Mouse (Mus musculus) hindbrain, embryonic 16.5 days (tissue): ENCODE data around the gene Traf3. TPM values are rescaled to one million over a fixed set of nuclear protein-coding genes. Genes with fewer than 3 reads are reported as not detected.

ENCODE experiments used
- ATAC-seq: fragments of 200-750 bp; cut with Nextera tagmentation; 2 replicates; pipeline ENCODE4 v1.8.0; 2017; ENCODE audit warnings: moderate TSS enrichment, moderate library complexity
- H3K27ac ChIP-seq: fragments of 300-500 bp; sonication (generic); 2 replicates; pipeline ENCODE4 v1.5.1; 2014; ENCODE audit warnings: low read depth, mild to moderate bottlenecking, control low read depth, low read length, moderate library complexity
- H3K27me3 ChIP-seq: fragments of 300-500 bp; sonication (generic); replicated peaks from 2 replicates; pipeline ENCODE4 v1.6.1; 2014; ENCODE audit warnings: low read length; ENCODE audit not compliant: control insufficient read depth, insufficient read depth
- H3K36me3 ChIP-seq: fragments of 300-500 bp; sonication (generic); 2 replicates; pipeline ENCODE4 v1.6.1; 2014; ENCODE audit warnings: mild to moderate bottlenecking, low read length, moderate library complexity, mixed read lengths; ENCODE audit not compliant: control insufficient read depth, insufficient read depth
- H3K4me1 ChIP-seq: fragments of 300-500 bp; sonication (generic); 2 replicates; pipeline ENCODE4 v1.6.1; 2014; ENCODE audit warnings: low read depth, low read length; ENCODE audit not compliant: control insufficient read depth, insufficient read depth
- H3K4me2 ChIP-seq: fragments of 300-500 bp; sonication (generic); 2 replicates; pipeline ENCODE4 v1.6.1; 2014; ENCODE audit warnings: mild to moderate bottlenecking, low read length, control low read depth, moderate library complexity
- H3K4me3 ChIP-seq: fragments of 300-500 bp; sonication (generic); 2 replicates; pipeline ENCODE4 v1.5.1; 2014; ENCODE audit warnings: mild to moderate bottlenecking, low read length, control low read depth, moderate library complexity
- H3K9ac ChIP-seq: fragments of 300-500 bp; sonication (generic); 2 replicates; pipeline ENCODE4 v1.6.1; 2014; ENCODE audit warnings: low read depth, mild to moderate bottlenecking, control low read depth, low read length, moderate library complexity
- H3K9me3 ChIP-seq: fragments of 300-500 bp; sonication (generic); 2 replicates; pipeline ENCODE4 v1.6.1; 2014; ENCODE audit warnings: mild to moderate bottlenecking, low read length, moderate library complexity; ENCODE audit not compliant: control insufficient read depth
- WGBS: fragments of 180-500 bp; shearing (Covaris S2); extraction: QIAGEN DNeasy Blood & Tissue Kit; methylation state at CpG from one replicate; pipeline ENCODE4 v1.1.7; 2014; 5-methylcytosine and 5-hydroxymethylcytosine counted together
- polyA plus RNA-seq: library from polyadenylated mRNA; unstranded; fragments of >200 nt; fragmentation: Nextera tagmentation; extraction: Ambion mirVana; gene quantifications from 2 replicates; pipeline ENCODE4 v1.2.1, GENCODE M21; 2015

The Traf3 gene
- polyA plus RNA-seq, 1 experiment from 2014 or later: 15.9 TPM

DNA sequence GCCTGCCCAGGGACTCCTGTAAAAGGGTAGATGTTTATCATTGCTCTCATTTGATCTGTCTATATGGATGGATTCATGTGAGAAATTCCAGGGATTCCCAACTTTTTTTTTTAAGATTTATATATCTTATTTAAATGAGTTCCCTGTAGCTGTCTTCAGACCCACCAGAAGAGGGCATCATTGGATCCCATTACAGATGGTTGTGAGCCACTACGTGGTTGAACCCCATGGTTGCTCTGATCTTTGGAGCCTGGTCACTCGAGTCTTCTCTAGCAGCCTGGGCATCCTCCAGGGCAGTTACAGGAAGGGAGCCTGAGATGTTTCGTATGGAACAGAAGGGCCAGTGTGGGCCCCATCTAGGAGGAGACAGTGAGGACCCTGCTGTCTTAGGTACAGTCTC lies 82.9 kb downstream of the Traf3 start:
- Histone ChIP-seq H3K27me3 (no peaks in the 10 kb centered on the region), H3K27ac (no peak overlapping the region), H3K36me3 (peaks cover 2% of the 10 kb centered on the region; the same call in 1 of the 2 replicates), H3K9me3 (no peaks in the 10 kb centered on the region), H3K4me1 (no peaks in the 10 kb centered on the region), H3K4me3 (no peak overlapping the region), H3K4me2 (no peak overlapping the region), H3K9ac (no peak overlapping the region)
- no peak for ATAC-seq
- WGBS: 74% methylated on average over 3 of the region's 3 CpGs

DNA sequence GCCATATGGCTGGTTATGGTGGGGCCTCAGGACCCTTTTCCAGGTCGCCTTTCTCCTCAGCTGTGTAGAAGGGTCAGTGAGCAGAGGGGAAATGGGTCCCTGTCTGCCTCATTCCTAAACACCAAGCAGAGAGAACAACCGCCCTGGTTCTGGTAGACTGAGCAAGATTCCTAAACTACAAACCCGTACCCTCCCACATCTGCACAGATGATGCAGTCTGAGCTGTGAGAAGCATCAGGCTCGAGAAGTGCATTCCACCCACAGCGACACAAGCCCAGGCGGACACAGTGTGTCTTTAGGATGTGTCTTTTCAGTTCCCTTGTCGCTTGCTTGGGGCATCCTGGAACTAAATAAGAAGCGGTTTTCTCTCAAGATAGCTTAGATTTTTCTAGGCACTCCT lies 83.9 kb downstream of the Traf3 start:
- Histone ChIP-seq H3K9me3 (no peaks in the 10 kb centered on the region), H3K4me3 (no peak overlapping the region), H3K9ac (no peak overlapping the region), H3K27me3 (no peaks in the 10 kb centered on the region), H3K36me3 (no peaks in the 10 kb centered on the region; the same call in 1 of the 2 replicates), H3K27ac (no peak overlapping the region), H3K4me1 (no peaks in the 10 kb centered on the region), H3K4me2 (no peak overlapping the region)
- no peak for ATAC-seq
- WGBS: 86% methylated on average over 8 of the region's 8 CpGs

DNA sequence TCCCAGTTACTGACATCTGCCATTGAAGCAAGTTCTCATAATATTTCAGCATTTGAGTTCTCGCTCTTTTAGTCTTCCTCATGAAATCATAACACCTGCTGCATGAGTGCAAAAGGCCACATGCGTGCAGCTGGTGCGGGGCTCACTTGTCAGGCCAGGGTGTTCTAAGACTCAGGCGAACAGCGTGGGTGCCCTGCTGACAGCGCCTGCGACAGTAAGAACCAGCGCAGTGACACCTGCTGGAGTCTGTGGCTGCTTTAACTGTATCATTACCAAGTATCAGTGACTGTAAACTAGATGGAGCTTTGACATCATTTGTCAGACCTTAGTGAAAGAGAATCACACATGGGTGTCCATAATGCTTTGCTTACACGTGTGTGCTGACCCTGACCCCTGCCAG lies 85.1 kb downstream of the Traf3 start:
- Histone ChIP-seq H3K4me3 (no peak overlapping the region), H3K27me3 (no peaks in the 10 kb centered on the region), H3K4me2 (no peak overlapping the region), H3K9ac (no peak overlapping the region), H3K4me1 (no peaks in the 10 kb centered on the region), H3K27ac (no peak overlapping the region), H3K9me3 (no peaks in the 10 kb centered on the region), H3K36me3 (peaks cover 5% of the 10 kb centered on the region; the same call in 1 of the 2 replicates)
- WGBS: 57% methylated on average over 9 of the region's 9 CpGs
- no peak for ATAC-seq

DNA sequence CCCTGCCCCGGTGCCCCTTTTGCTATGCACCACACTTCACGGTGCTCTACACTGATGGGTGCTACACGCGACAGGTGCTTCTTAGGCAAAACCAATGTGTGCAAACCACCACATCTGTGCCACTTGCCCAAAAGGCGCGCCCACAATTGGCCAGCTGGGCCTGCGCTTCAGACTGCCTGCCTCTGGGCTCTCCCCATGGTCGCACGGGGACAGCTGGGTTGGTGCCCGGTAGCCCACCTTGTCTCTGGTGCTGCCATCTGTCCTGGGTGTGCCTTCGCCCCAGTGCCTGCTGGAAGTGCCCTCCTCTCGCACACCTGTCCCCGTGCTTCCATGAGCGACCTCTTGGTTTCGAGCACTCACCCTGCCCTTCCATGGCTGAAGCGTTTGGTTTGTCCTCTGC lies 97.5 kb downstream of the Traf3 start:
- Histone ChIP-seq H3K9ac (no peak overlapping the region), H3K4me2 (no peak overlapping the region), H3K36me3 (peaks cover 11% of the 10 kb centered on the region), H3K4me3 (no peak overlapping the region), H3K4me1 (no peaks in the 10 kb centered on the region), H3K9me3 (no peaks in the 10 kb centered on the region), H3K27ac (no peak overlapping the region), H3K27me3 (no peaks in the 10 kb centered on the region)
- no peak for ATAC-seq
- WGBS: 94% methylated on average over 16 of the region's 16 CpGs

DNA sequence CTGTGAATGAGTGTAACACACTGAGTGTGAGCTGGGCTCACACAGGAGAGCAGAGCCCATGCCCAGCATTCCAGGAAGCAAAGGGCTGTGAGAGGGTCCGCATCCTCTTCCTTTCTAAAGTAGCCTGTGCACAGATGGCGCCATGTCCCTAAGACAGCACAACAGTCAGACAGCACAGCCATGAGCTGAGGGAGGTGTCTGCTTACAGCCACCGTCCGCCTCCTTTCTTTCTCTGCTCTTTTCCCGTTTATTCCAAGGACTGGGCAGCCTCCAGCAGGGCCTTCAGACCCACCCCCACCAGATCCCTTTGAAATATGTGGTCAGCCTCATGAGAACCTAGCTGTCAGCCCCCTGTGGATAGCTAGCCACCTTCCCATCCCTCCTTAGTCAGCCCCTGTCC lies 99.0 kb downstream of the Traf3 start:
- H3K9me3 ChIP-seq: no peaks in the 10 kb centered on the region
- peaks cover 11% of the 10 kb centered on the region for H3K36me3 ChIP-seq
- H3K4me2 ChIP-seq: no peak overlapping the region
- no peaks in the 10 kb centered on the region for H3K4me1 ChIP-seq
- H3K27me3 ChIP-seq: peaks cover 10% of the 10 kb centered on the region
- H3K27ac ChIP-seq: no peak overlapping the region
- H3K4me3 ChIP-seq: no peak overlapping the region
- no peak for ATAC-seq
- no peak overlapping the region for H3K9ac ChIP-seq
- 75% methylated on average over 5 of the region's 5 CpGs for WGBS

DNA sequence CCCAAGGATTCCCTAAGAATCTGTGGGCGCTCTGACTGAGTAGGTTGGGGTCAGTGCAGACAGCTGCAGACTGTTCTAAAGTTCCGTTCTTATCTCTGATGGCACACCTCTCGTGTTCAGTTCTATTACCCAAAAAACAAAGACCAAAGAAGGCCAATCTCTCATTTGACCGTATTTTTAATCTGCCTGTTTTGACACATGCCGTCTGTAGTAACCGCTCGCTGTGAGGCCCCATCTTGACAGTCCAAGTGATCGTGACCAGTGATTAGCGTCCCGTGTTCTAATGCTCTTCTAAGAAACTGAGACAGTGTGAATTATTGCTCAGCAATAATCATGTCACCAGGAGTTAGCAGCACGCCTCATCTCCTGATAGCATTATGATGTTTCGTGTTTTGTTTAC lies 100.4 kb downstream of the Traf3 start:
- Histone ChIP-seq H3K4me1 (no peaks in the 10 kb centered on the region; the same call in 1 of the 2 replicates), H3K36me3 (peaks cover 11% of the 10 kb centered on the region), H3K9me3 (no peaks in the 10 kb centered on the region), H3K27ac (no peak overlapping the region), H3K4me3 (no peak overlapping the region), H3K27me3 (peaks cover 22% of the 10 kb centered on the region), H3K4me2 (no peak overlapping the region), H3K9ac (no peak overlapping the region)
- 84% methylated on average over 12 of the region's 12 CpGs for WGBS
- no peak for ATAC-seq

DNA sequence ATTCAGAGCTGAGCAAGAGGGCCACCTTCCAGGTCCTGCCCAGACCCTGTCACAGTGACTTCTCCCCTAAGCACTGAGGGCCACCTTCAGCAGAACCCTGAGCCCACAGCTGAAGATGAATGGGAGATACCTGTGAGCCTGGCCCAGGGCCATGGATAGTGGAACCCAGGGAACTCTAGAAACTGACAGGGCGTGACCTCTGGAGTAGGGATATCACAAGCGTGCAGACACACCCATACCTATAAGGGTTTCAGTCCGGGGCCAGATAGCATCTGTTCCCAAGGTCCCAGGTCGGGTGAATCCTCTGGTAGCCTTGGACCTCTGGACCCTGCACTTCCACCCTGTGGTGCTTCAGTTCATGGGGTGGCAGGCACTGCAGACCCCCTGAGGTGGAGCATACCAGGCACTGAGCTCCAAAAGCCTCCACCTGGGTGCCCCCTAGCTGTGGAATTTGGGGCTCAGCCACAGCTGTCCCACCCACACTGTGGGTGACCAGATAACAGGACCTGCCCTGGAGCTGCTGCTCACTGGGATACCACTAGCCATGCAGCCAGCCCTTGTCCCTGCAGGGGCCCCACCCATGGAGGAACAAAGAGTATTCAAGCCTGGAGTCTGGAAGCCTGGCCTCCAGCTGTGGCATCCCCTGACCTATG lies 101.6 kb downstream of the Traf3 start:
- peaks cover 5% of the 10 kb centered on the region for H3K36me3 ChIP-seq
- H3K4me3 ChIP-seq: no peak overlapping the region
- no peak overlapping the region for H3K4me2 ChIP-seq
- WGBS: 76% methylated on average over 4 of the region's 4 CpGs
- no peak overlapping the region for H3K27ac ChIP-seq
- no peaks in the 10 kb centered on the region; the same call in 1 of the 2 replicates for H3K4me1 ChIP-seq
- H3K9me3 ChIP-seq: no peaks in the 10 kb centered on the region
- peaks cover 33% of the 10 kb centered on the region for H3K27me3 ChIP-seq
- H3K9ac ChIP-seq: no peak overlapping the region
- ATAC-seq: no peak

DNA sequence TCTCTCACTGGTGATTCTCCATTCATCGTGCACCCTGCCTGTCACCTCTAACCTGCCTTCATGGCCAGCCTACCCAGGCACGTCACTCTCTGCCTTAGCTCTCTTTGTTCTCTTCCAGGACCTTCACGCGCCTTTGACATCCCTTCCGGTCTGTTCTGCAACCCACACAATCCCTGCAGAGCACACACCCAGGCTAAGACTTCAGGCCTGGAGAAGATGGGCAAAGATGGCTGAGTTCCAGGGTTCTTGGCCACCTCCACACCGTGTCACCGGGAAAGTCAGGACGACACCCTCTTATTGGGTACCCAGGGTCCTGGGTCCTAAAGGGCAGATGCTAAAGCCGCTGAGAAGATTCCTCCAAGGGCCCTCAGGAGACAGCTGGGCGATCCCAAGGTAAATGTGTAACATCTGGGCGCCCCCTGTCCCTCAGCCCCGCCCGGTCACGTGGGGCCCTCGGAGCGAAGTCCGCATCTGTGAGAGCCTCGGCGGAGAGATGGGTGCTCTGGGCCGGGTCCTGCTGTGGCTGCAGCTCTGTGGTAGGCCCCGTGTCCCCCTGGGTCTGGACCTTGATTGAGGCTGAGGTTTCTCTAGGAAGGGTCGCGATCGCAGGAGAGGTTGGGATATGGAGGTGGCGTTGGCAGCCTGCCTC lies 104.6 kb downstream of the Traf3 start, which contains the start of gene Amn:
Gene Amn, plus strand, starts transcription at position 467 of the 649 bp plus-strand sequence.
- ATAC-seq: no peak
- peaks cover 53% of the 10 kb centered on the region for H3K27me3 ChIP-seq
- H3K9me3 ChIP-seq: no peaks in the 10 kb centered on the region
- no peaks in the 10 kb centered on the region; the same call in 1 of the 2 replicates for H3K36me3 ChIP-seq
- H3K9ac ChIP-seq: no peak within 1 kb of the TSS; the same call in 1 of the 2 replicates
- WGBS: 39% methylated on average over 25 of the region's 25 CpGs
- H3K4me1 ChIP-seq: peaks cover 19% of the 10 kb centered on the region
- H3K4me3 ChIP-seq: no peak within 1 kb of the TSS
- no peak within 1 kb of the TSS for H3K4me2 ChIP-seq
- H3K27ac ChIP-seq: no peak within 1 kb of the TSS

DNA sequence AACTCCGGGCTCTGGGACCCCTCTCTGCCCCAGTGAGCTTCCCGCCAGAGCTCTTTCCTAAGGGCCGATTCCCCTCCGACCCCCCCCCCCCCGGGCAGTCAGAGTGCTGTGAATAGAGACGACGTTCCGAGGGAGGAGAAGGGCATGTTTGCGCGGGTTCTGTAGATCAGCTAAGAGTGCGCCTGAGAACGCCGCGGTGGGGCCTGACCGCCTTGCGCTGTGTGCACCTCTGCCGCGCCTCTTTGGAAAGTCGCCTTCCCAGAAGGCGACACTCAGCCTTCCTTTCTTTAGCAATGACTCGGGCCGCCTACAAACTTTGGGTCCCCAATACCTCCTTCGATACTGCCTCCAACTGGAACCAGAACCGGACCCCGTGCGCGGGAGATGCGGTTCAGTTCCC lies 105.2 kb downstream of the Traf3 start:
- no peak overlapping the region for H3K4me2 ChIP-seq
- no peak overlapping the region for H3K9ac ChIP-seq
- H3K9me3 ChIP-seq: no peaks in the 10 kb centered on the region
- H3K4me3 ChIP-seq: no peak overlapping the region
- H3K27ac ChIP-seq: no peak overlapping the region
- ATAC-seq: no peak
- H3K27me3 ChIP-seq: peaks cover 60% of the 10 kb centered on the region
- H3K4me1 ChIP-seq: peaks cover 19% of the 10 kb centered on the region
- 8% methylated on average over 25 of the region's 28 CpGs for WGBS
- no peaks in the 10 kb centered on the region; the same call in 1 of the 2 replicates for H3K36me3 ChIP-seq
